Mouse (Mus musculus) myocyte (in vitro differentiated cells): Measurements from ENCODE around the gene Stip1.

ENCODE experiments used
- CEBPB ChIP-seq: IDR thresholded peaks from 2 replicates; pipeline ENCODE4 v1.6.1; 2011; ENCODE audit warnings: mild to moderate bottlenecking, moderate library complexity; ENCODE audit not compliant: poor library complexity, insufficient read depth, severe bottlenecking
- E2F4 ChIP-seq: IDR thresholded peaks from one replicate; pipeline ENCODE4 v1.6.1; 2011; ENCODE audit warnings: mild to moderate bottlenecking, control low read depth, moderate library complexity; ENCODE audit not compliant: insufficient read depth
- MAX ChIP-seq: IDR thresholded peaks from one replicate; pipeline ENCODE4 v1.6.1; 2011; ENCODE audit warnings: low read depth, mild to moderate bottlenecking, control low read depth
- POLR2A ChIP-seq: IDR thresholded peaks from one replicate; pipeline ENCODE4 v1.6.1; 2011; ENCODE audit warnings: low read depth, mild to moderate bottlenecking, control low read depth, moderate library complexity; ENCODE audit not compliant: insufficient read length
- POLR2AphosphoS2 ChIP-seq: IDR thresholded peaks from one replicate; pipeline ENCODE4 v1.6.1; 2011; ENCODE audit warnings: low read depth, control low read depth; ENCODE audit not compliant: insufficient read length
- SRF ChIP-seq: IDR thresholded peaks from one replicate; pipeline ENCODE4 v1.6.1; 2011; ENCODE audit warnings: low read depth; ENCODE audit not compliant: control insufficient read depth, insufficient read length
- TCF12 ChIP-seq: IDR thresholded peaks from one replicate; pipeline ENCODE4 v1.6.1; 2011; ENCODE audit warnings: mild to moderate bottlenecking, control low read depth; ENCODE audit not compliant: poor library complexity, insufficient read depth, severe bottlenecking
- USF1 ChIP-seq: IDR thresholded peaks from one replicate; pipeline ENCODE4 v1.6.1; 2011; ENCODE audit warnings: low read depth, mild to moderate bottlenecking, control low read depth, moderate library complexity

DNA sequence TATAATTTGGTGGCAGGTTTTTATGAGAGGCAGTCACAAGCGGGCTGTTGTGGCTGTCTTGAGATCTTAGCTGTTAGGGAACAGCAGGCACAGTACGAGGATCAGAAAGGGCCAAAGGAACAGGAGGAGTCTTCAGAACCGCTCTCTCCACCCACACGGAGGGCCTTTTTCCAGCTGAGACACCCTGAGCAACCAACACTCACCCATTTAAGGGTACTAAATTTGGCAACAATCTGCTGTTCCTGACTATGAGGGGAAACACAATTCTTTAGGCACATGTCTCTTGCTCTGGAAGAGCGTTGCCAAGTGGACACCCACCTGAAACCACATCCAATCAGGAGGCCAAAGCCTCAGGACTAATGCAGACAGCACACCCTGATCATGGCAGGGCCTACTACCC is 10.2 kb downstream of the Stip1 start:
- TF ChIP-seq POLR2A: no peak
- TF ChIP-seq MAX: no peak
- no peak for TF ChIP-seq USF1
- no peak for TF ChIP-seq SRF
- TF ChIP-seq TCF12: no peak
- no peak for TF ChIP-seq E2F4
- TF ChIP-seq POLR2AphosphoS2: no peak
- no peak for TF ChIP-seq CEBPB
